Mouse (Mus musculus) T-helper 2 cell (primary cell): ENCODE results near the gene Slit3.

ENCODE experiments used
- in situ Hi-C: fragments of 300-600 bp; cut with MboI, MseI; formaldehyde crosslinking; loops from one replicate; pipeline ENCODE4 v1.15.1; 2025; ENCODE audit warnings: high pct_unique_total_duplicates

Slit3 gene

DNA sequence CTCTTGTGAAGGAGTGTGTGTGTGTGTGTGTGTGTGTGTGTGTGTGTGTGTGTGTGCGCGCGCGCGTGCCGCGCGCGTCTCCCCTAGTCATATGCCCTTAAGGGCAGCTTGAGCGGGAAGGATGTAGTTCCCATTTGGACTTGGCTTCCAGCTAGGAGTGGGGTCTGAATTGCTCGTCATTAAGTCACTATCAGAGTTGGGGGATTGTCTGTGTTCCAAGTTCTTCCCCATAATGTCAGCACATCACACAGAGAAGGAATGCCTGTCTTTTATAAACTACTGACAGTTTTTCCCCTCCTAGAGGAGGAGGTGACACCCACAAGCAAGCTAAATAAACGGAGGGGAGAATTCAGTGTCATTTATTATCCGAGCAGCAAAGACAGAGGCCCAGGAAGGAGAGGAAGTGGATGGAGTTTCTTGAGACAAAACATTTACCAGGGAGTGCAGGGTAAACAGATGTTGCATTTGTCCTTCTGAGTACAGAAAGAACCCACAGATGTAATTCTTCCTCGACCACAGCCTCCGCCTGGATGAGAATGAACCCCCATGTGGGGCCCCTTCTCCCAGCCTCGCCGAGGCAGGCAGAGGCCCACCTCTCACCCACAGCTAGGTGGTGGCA lies 3.6 kb downstream of the Slit3 start:
- in situ Hi-C loops, result loop anchor here (10.0 kb wide), 1 partner anchor 250 kb away; no protein-coding TSS in a partner anchor

DNA sequence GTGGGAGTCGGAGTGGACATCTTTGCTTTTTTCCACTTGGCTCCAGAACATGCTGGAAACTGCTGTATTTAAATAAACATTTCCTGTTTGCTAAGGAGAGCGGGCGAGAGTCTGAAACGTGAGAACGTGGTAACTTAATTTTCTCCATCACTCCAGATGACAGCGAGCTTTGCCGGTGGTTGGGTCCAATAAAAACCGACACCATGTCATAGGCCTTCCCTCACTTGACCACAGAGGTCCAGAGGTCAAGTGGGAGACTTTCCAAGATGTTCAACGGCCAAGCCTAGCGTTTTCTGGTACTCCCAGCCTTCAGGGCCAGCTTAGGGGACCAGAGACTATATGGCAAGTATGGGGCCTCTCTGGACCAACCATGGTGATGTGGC lies 4.1 kb downstream of the Slit3 start:
- in situ Hi-C loops, result loop anchor here (10.0 kb wide), 1 partner anchor 250 kb away; no protein-coding TSS in a partner anchor

DNA sequence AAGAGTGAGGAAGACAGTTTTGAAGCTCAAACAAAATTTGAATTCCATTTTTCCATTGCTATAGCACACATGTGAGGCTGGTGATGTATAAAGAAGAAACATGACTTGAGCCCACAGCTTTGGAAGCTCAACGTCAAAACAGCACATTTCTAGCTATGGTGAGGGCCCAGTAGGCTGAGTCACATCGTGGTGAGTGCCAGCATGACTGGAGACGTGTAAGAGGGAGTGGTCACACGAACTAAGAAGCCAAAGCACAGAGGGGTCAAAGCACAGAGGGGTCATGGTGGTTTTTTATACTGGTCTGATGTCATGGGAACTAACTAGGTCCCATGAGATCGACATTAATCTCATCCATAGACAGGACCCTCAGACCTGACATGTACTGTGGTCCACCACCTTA lies 10.7 kb downstream of the Slit3 start:
- in situ Hi-C loops, result no loop called here

DNA sequence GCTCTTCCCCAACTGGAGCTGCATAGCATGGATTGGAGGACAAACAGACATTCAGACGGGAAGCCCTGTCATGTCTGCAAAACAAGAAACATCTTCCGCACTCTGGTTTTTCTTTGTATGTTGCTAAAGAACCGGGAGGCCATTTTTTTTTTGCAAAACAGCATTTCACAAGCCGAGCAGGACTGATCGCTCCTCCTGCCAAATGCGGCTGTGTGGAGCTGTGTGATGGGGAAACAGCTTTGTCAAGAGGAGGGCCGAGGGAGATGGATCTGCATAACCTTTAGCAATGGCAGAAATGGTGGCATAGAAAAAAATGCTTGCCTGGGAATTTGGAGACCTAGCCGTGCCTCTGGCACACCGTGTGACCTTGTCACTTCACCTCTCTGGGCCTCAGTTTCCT lies 15.6 kb downstream of the Slit3 start:
- in situ Hi-C loops, result no loop called here

DNA sequence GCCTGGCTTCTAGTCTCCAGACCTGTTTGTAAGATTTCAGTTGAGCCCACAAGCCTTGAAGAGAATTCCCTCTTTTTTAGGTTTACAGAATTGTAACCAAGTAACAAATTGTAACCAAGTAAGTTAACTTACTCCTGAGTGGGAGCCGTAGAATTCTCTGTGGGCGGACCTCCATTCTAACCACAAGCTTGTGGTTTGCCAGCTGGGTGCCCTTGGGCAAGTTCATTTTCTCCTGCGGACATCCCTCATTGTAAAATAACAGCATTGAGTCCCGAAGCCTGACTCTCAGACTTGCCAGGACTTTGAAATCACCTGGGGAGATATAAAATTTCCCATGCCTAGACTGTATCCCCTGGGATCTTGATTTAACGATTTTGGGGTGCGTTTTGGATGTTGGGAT lies 19.1 kb downstream of the Slit3 start:
- in situ Hi-C loops, result no loop called here

DNA sequence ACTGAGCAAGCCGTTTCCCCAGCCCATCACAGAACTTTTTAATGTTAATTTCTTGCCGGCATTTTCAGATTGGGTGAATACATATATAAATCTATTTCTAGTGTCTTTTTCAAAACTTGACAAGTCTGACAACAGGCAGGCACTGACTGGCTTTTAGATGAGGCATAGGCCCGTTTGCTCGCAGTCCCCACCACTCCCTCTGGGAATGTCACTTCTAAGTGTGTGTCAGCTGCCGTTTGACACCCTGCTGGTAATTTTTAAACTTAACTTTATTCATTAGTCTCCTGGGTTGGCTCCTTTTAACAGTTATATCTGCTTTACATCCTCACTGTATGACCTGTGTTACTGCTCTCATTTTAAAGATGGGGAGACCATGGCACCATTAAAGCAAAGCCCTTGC lies 21.2 kb downstream of the Slit3 start:
- in situ Hi-C loops, result no loop called here

- in situ Hi-C loops, result no loop called here
These were observed 21.8 kb downstream of the Slit3 start for GRCm38 (mm10) chr11:35142698-35143360.

DNA sequence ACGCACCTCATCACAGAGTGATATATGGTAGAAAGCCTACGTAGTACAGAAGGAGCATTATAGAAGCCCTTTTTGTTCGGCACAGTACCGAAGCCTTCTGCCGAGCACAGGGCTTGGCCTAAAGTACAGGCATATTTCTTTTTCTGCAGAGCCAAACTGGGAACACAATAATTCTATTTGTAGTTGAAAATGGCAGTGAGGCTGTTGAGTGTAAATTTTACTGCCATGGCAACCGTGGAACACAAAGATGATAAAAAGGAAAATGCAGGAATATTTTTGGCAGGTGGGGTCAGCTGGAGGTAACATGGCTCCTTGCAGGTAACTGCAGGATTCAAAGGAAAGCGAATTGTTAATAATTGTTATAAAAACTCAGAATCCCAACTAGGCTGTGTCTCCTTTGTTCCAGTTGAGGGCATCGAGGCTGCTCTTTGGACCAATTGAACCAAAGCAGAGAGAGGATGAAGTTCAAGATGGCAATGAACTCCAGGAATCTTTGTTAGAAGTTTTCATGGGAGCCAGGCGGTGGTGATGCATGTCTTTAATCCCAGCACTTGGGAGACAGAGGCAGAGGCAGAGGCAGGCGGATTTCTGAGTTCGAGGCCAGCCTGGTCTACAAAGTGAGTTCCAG lies 26.9 kb downstream of the Slit3 start:
- in situ Hi-C loops, result no loop called here

DNA sequence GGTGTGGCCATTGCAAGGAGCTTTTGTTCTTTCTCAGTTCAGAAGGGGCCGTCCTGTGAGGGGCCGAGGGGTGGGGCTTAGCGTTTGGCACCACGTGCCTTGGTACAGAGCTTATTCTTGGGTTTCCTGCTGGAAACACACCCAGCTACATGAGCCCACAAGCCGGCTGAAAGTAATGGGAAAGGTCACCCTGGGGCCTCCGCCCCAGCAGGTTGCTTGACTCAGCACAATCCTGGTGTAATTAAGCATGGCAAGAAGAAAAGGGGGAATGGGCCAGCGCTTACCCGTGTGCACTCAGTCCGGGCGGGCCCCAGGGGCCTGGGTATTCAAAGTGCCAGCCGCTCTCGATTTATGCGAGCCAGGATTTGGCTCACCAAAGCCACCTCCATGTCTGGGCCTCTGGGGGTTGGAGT lies 30.5 kb downstream of the Slit3 start:
- in situ Hi-C loops, result no loop called here

- in situ Hi-C loops, result no loop called here
These were observed 31.9 kb downstream of the Slit3 start for GRCm38 (mm10) chr11:35152875-35153274.

DNA sequence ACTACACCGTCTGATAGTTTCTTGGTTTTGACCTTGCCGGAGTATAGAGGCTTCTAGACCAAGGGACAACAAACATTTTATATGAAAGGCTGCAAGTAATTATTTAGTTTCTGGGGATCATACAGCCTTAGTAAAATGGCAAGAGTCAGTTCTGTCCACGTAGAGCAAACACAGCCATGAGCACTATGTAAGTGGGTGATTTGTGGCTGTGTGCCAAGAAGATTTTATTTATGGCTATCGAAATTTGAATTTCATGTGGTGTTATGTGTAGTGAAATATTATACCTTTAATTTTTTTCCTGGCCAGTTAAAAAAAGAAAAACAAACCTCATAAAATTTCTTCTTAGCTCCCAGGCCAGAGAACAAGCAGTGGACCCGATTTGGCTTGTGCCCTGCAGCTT lies 33.4 kb downstream of the Slit3 start:
- in situ Hi-C loops, result no loop called here

GRCm38 (mm10) chr11:35155281-35155680 lies 34.3 kb downstream of the Slit3 start:
- in situ Hi-C loops, result no loop called here

DNA sequence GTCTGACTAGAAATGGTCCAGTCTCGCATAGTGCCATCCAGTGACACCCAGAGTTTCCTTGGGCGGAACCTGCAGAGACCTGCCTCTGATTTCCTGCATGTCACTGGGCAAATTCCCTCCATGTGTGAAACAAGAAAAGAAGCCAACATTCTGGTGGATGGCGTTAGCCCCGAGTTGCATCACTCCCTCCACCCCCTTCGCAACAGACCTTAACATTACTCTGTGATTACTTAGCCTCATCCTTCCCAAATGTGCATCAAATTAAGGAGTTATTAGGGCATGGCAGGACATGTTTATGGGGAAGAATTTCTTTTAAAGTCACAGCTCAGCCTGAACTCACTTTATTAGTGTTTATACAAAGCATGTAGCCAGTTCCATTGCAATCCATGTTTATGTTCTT lies 35.7 kb downstream of the Slit3 start:
- in situ Hi-C loops, result no loop called here

GRCm38 (mm10) chr11:35160682-35161211 lies 39.7 kb downstream of the Slit3 start:
- in situ Hi-C loops, result no loop called here

GRCm38 (mm10) chr11:35163396-35163795 lies 42.4 kb downstream of the Slit3 start:
- in situ Hi-C loops, result no loop called here

DNA sequence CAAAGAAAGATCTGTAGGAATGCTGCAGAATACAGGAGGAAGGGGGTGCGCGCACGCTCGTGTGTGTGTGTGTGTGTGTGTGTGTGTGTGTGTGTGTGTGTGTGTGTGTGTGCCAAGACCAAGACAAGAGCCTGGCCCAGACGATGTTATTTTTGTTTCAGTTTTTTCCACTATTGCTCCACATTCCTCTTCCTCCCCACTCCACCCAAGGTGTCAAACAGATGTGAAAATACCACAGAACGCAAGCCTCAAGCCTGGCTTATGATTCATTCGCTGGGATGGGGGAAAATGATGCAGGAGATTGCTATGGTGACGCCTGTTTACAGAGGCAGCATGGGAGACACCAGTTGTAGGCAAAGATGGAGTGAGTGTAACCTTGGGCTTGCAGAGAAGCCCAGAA lies 46.2 kb downstream of the Slit3 start:
- in situ Hi-C loops, result no loop called here

- in situ Hi-C loops, result no loop called here
These were observed 50.5 kb downstream of the Slit3 start for GRCm38 (mm10) chr11:35171505-35171904.

DNA sequence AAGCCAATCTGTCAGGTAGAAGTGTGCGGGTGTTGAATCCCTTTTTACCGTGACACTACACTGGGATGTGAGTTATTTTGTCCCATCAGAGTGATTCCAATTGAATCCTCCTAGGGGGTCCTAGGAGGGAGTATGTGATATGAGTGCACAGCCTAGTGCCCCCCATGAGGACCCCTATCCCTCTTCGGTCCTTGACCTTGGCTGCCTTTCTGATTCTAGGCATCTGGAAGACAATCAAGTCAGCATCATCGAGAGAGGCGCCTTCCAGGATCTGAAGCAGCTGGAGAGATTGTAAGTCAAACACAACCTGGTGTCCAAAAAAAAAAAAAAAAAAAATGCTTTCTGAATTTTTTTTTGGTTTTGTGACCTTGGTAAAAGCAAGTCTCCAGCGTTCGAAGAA lies 56.5 kb downstream of the Slit3 start:
- in situ Hi-C loops, result no loop called here

DNA sequence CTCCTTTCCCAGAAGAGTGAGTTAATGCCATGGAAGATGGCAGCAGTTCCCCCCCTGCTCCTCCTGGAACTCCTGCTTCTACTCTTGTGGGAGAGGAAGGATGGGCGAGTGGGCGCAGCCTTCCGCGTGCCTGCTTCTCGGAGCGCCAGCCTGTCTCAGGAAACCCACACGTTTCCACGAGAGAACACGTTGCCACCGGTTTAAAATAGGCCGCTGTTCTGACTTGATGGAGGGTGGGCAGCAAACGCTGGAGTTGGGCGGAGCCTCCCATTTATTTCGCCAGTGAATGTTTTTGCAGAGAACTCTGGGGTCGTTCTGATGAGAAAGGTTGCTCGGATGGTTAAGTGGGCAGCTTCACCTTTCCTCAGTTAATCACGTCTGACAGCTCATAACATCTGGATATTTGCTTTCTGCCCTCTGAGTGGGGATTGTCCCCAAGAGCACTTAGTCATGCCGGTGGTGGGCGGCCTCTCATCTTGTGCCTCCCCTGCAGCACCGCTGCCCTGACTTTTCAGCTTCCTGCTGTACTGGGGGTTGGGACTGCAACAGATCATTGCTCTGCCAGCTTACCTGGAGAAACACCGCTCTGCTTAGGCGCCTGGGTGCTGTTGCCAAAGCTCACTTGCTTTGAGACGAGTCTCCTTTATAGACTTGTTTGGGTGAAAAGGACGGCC lies 57.3 kb downstream of the Slit3 start:
- in situ Hi-C loops, result no loop called here

DNA sequence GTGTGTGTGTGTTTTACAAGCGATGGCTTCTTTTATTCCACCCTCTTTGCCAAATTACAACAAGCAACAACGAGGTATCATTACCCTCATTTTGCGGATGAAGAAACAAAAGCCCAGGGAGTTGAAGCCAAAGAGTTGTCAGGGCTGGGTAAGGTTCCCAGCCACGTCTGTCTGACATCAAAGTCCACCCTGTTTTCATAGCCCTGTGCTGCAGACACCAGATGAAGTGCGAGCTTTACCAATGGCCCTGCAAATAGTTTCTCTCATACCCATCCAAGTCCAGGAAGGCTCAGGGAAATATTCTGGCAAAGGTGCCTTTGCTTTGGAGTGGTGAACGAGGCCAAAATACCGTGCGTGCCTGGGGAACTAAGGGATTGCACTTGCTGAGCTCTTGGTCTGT lies 58.3 kb downstream of the Slit3 start:
- in situ Hi-C loops, result no loop called here

- in situ Hi-C loops, result no loop called here
These were observed 61.9 kb downstream of the Slit3 start for GRCm38 (mm10) chr11:35182887-35183286.

GRCm38 (mm10) chr11:35194826-35195225 lies 73.8 kb downstream of the Slit3 start:
- in situ Hi-C loops, result loop anchor here (10.0 kb wide), 1 partner anchor 490 kb away; no protein-coding TSS in a partner anchor
